Mouse (Mus musculus) embryo, embryonic 9.5 days (tissue): Measurements from ENCODE around the gene Xrcc4.
"Not testable (repeated sequence)": the region's sequence is repeated elsewhere in the genome, so short reads cannot be mapped to it uniquely, and the experiment has no call there.

ENCODE experiments used
- DNase-seq: peaks from one replicate; pipeline ENCODE4 v3.0.0-alpha.2; 2017; ENCODE audit errors: extremely low spot score

Xrcc4 gene

GRCm38 (mm10) chr13:89814543-89814942 lies 274.9 kb downstream of the Xrcc4 start:
- DNase-seq = no peak

- no peak for DNase-seq
Measured at GRCm38 (mm10) chr13:89812169-89812568, 277.2 kb downstream of the Xrcc4 start.

GRCm38 (mm10) chr13:89809024-89809423 lies 280.4 kb downstream of the Xrcc4 start:
- no peak for DNase-seq

- no peak for DNase-seq
Measured at GRCm38 (mm10) chr13:89801901-89802300, 287.5 kb downstream of the Xrcc4 start.

- DNase-seq = no peak
Measured at GRCm38 (mm10) chr13:89797721-89798120, 291.7 kb downstream of the Xrcc4 start.

- DNase-seq = no peak
Measured at GRCm38 (mm10) chr13:89791475-89791874, 297.9 kb downstream of the Xrcc4 start.

- no peak for DNase-seq
Measured at GRCm38 (mm10) chr13:89782886-89783285, 306.5 kb downstream of the Xrcc4 start.

- no peak for DNase-seq
Measured at GRCm38 (mm10) chr13:89780276-89780675, 309.1 kb downstream of the Xrcc4 start.

GRCm38 (mm10) chr13:89779208-89779911 lies 310.0 kb downstream of the Xrcc4 start:
- DNase-seq = peak; percentile 45

GRCm38 (mm10) chr13:89777764-89778163 lies 311.6 kb downstream of the Xrcc4 start:
- no peak for DNase-seq

- no peak for DNase-seq
Measured at GRCm38 (mm10) chr13:89777146-89777545, 312.3 kb downstream of the Xrcc4 start.

- DNase-seq = no peak
Measured at GRCm38 (mm10) chr13:89766551-89766950, 322.9 kb downstream of the Xrcc4 start.

- no peak for DNase-seq
Measured at GRCm38 (mm10) chr13:89765966-89766365, 323.4 kb downstream of the Xrcc4 start.

- DNase-seq = no peak
Measured at GRCm38 (mm10) chr13:89762339-89762738, 327.1 kb downstream of the Xrcc4 start.

- DNase-seq = no peak
Measured at GRCm38 (mm10) chr13:89756347-89756746, 333.1 kb downstream of the Xrcc4 start.

- not testable (repeated sequence) for DNase-seq
Measured at GRCm38 (mm10) chr13:89750562-89750961, 338.8 kb downstream of the Xrcc4 start.

- DNase-seq = no peak
Measured at GRCm38 (mm10) chr13:89743201-89743600, 346.2 kb downstream of the Xrcc4 start.

- DNase-seq = no peak
Measured at GRCm38 (mm10) chr13:89742686-89743200, 346.7 kb downstream of the Xrcc4 start.

GRCm38 (mm10) chr13:89741766-89742685 lies 347.4 kb downstream of the Xrcc4 start, which contains the start of gene Vcan:
Gene Vcan (minus strand): TSS chr13:89742509.
- DNase-seq = peak; percentile 85

GRCm38 (mm10) chr13:89741116-89741551 lies 348.3 kb downstream of the Xrcc4 start:
- DNase-seq = peak; percentile 81

GRCm38 (mm10) chr13:89740243-89741115 lies 348.9 kb downstream of the Xrcc4 start:
- DNase-seq = peak; percentile 94
